Mouse (Mus musculus) embryonic facial prominence, embryonic 11.5 days (tissue): ENCODE results near the gene C2cd6. TPM values are rescaled to one million over a fixed set of nuclear protein-coding genes. Genes with fewer than 3 reads are reported as not detected.

Experiments used
- ATAC-seq: fragments of 200-750 bp; cut with Nextera tagmentation; replicated peaks from 2 replicates; pipeline ENCODE4 v1.8.0; 2017; ENCODE audit warnings: low read depth; ENCODE audit not compliant: insufficient number of reproducible peaks, low FRiP score, low TSS enrichment
- DNase-seq: peaks from one replicate; pipeline ENCODE4 v3.0.0-alpha.2; 2015; ENCODE audit warnings: low spot score
- H3K27ac ChIP-seq: fragments of 300-500 bp; sonication (generic); replicated peaks from 2 replicates; pipeline ENCODE4 v1.5.1; 2014; ENCODE audit warnings: mild to moderate bottlenecking, low read depth, low read length, control low read depth
- H3K27me3 ChIP-seq: fragments of 300-500 bp; sonication (generic); 2 replicates; pipeline ENCODE4 v1.6.1; 2014; ENCODE audit warnings: mild to moderate bottlenecking, low read length, moderate library complexity, mixed read lengths; ENCODE audit not compliant: control insufficient read depth, insufficient read depth
- H3K36me3 ChIP-seq: fragments of 300-500 bp; sonication (generic); replicated peaks from 2 replicates; pipeline ENCODE4 v1.6.1; 2014; ENCODE audit warnings: low read depth, mild to moderate bottlenecking, low read length, moderate library complexity, mixed read lengths; ENCODE audit not compliant: control insufficient read depth, insufficient read depth
- H3K4me1 ChIP-seq: fragments of 300-500 bp; sonication (generic); 2 replicates; pipeline ENCODE4 v1.6.1; 2014; ENCODE audit warnings: low read length, mixed read lengths; ENCODE audit not compliant: control insufficient read depth, insufficient read depth
- H3K4me2 ChIP-seq: fragments of 300-500 bp; sonication (generic); 2 replicates; pipeline ENCODE4 v1.6.1; 2014; ENCODE audit warnings: low read depth, mild to moderate bottlenecking, control low read depth, low read length, moderate library complexity
- H3K4me3 ChIP-seq: fragments of 300-500 bp; sonication (generic); 2 replicates; pipeline ENCODE4 v1.5.1; 2014; ENCODE audit warnings: low read depth, low read length, control low read depth
- H3K9ac ChIP-seq: fragments of 300-500 bp; sonication (generic); replicated peaks from 2 replicates; pipeline ENCODE4 v1.6.1; 2014; ENCODE audit warnings: mild to moderate bottlenecking, control low read depth, low read length
- H3K9me3 ChIP-seq: fragments of 300-500 bp; sonication (generic); replicated peaks from 2 replicates; pipeline ENCODE4 v1.6.1; 2016; ENCODE audit warnings: mild to moderate bottlenecking, low read length, inconsistent platforms, mixed read lengths; ENCODE audit not compliant: control insufficient read depth
- WGBS: fragments of 180-500 bp; shearing (Covaris S2); extraction: QIAGEN DNeasy Blood & Tissue Kit; methylation state at CpG from one replicate; pipeline ENCODE4 v1.1.7; 2014; 5-methylcytosine and 5-hydroxymethylcytosine counted together
- polyA plus RNA-seq: library from polyadenylated mRNA; unstranded; fragments of >200 nt; fragmentation: Nextera tagmentation; extraction: Ambion mirVana; gene quantifications from 2 replicates; pipeline ENCODE4 v1.2.1, GENCODE M21; 2014

Gene C2cd6
- polyA plus RNA-seq, 1 experiment from 2014 or later = not detected

- Histone ChIP-seq H3K27ac (no peak overlapping the region), H3K4me1 (no peaks in the 10 kb centered on the region), H3K27me3 (no peaks in the 10 kb centered on the region), H3K36me3 (no peaks in the 10 kb centered on the region), H3K4me2 (no peak overlapping the region), H3K9me3 (no peaks in the 10 kb centered on the region), H3K4me3 (no peak overlapping the region), H3K9ac (no peak overlapping the region)
- WGBS = 87% methylated on average over 5 of the region's 5 CpGs
- no peak for ATAC-seq
- DNase-seq = no peak
Observed at GRCm38 (mm10) chr1:59101020-59101419, 6.3 kb upstream of the C2cd6 start.

GRCm38 (mm10) chr1:59070867-59071266, 23.8 kb downstream of the C2cd6 start:
- 36% methylated on average over 3 of the region's 3 CpGs for WGBS
- no peak for ATAC-seq
- no peaks in the 10 kb centered on the region for H3K4me1 ChIP-seq
- H3K4me2 ChIP-seq = no peak overlapping the region
- no peaks in the 10 kb centered on the region for H3K36me3 ChIP-seq
- no peak overlapping the region for H3K27ac ChIP-seq
- peak; percentile 13 for DNase-seq
- H3K9ac ChIP-seq = no peak overlapping the region
- H3K27me3 ChIP-seq = no peaks in the 10 kb centered on the region
- H3K4me3 ChIP-seq = no peak overlapping the region
- H3K9me3 ChIP-seq = no peaks in the 10 kb centered on the region

- Histone ChIP-seq H3K9me3 (no peaks in the 10 kb centered on the region), H3K9ac (no peak overlapping the region), H3K36me3 (no peaks in the 10 kb centered on the region), H3K4me2 (no peak overlapping the region), H3K27me3 (no peaks in the 10 kb centered on the region), H3K27ac (no peak overlapping the region), H3K4me3 (no peak overlapping the region), H3K4me1 (no peaks in the 10 kb centered on the region)
- ATAC-seq = no peak
- peak; percentile 66 for DNase-seq
- 9% methylated on average over 3 of the region's 3 CpGs for WGBS
Observed at GRCm38 (mm10) chr1:59067976-59068375, 26.7 kb downstream of the C2cd6 start.

- 60% methylated on average over 3 of the region's 3 CpGs for WGBS
- H3K4me2 ChIP-seq = no peak overlapping the region
Observed at GRCm38 (mm10) chr1:59063697-59064096, 31.0 kb downstream of the C2cd6 start.

GRCm38 (mm10) chr1:59056955-59057354, 37.7 kb downstream of the C2cd6 start:
- WGBS = 65% methylated on average over 2 of the region's 2 CpGs
- Histone ChIP-seq H3K9me3 (no peaks in the 10 kb centered on the region), H3K4me1 (no peaks in the 10 kb centered on the region), H3K36me3 (no peaks in the 10 kb centered on the region), H3K4me2 (no peak overlapping the region), H3K4me3 (no peak overlapping the region), H3K27ac (no peak overlapping the region), H3K9ac (no peak overlapping the region), H3K27me3 (no peaks in the 10 kb centered on the region)
- DNase-seq = no peak
- ATAC-seq = no peak

More at GRCm38 (mm10) chr1:59063697-59064096, 31.0 kb downstream of the C2cd6 start:
- no peaks in the 10 kb centered on the region for H3K36me3 ChIP-seq
- H3K4me1 ChIP-seq = no peaks in the 10 kb centered on the region
- H3K9ac ChIP-seq = no peak overlapping the region
- H3K27ac ChIP-seq = no peak overlapping the region
- ATAC-seq (no peak), DNase-seq (no peak)
- no peak overlapping the region for H3K4me3 ChIP-seq
- H3K27me3 ChIP-seq = no peaks in the 10 kb centered on the region
- no peaks in the 10 kb centered on the region for H3K9me3 ChIP-seq

- ATAC-seq (no peak), DNase-seq (no peak)
- Histone ChIP-seq H3K4me3 (no peak overlapping the region), H3K27ac (no peak overlapping the region), H3K27me3 (no peaks in the 10 kb centered on the region), H3K36me3 (no peaks in the 10 kb centered on the region), H3K4me2 (no peak overlapping the region), H3K9ac (no peak overlapping the region), H3K9me3 (no peaks in the 10 kb centered on the region), H3K4me1 (no peaks in the 10 kb centered on the region)
- 68% methylated on average over 2 of the region's 2 CpGs for WGBS
Observed at GRCm38 (mm10) chr1:59051306-59051705, 43.4 kb downstream of the C2cd6 start.

GRCm38 (mm10) chr1:59037723-59038122, 57.0 kb downstream of the C2cd6 start:
- DNase-seq (no peak), ATAC-seq (no peak)
- H3K4me1 ChIP-seq = no peaks in the 10 kb centered on the region
- 69% methylated on average over 5 of the region's 5 CpGs for WGBS
- no peak overlapping the region for H3K9ac ChIP-seq
- no peak overlapping the region for H3K4me2 ChIP-seq
- H3K36me3 ChIP-seq = no peaks in the 10 kb centered on the region
- H3K9me3 ChIP-seq = no peaks in the 10 kb centered on the region
- H3K27me3 ChIP-seq = no peaks in the 10 kb centered on the region
- no peak overlapping the region for H3K4me3 ChIP-seq
- no peak overlapping the region for H3K27ac ChIP-seq

- no peak for ATAC-seq
Observed at GRCm38 (mm10) chr1:59021556-59021955, 73.1 kb downstream of the C2cd6 start.

More at GRCm38 (mm10) chr1:59021556-59021955, 73.1 kb downstream of the C2cd6 start:
- 89% methylated on average over 3 of the region's 3 CpGs for WGBS
- Histone ChIP-seq H3K9ac (no peak overlapping the region), H3K4me2 (no peak overlapping the region), H3K36me3 (no peaks in the 10 kb centered on the region), H3K4me3 (no peak overlapping the region), H3K27ac (no peak overlapping the region), H3K27me3 (no peaks in the 10 kb centered on the region), H3K9me3 (no peaks in the 10 kb centered on the region), H3K4me1 (no peaks in the 10 kb centered on the region)
- no peak for DNase-seq
